In genomic region chr3:127498742-127499400, GRCm38 (mm10) we compare ENCODE assay signal across 7 mouse cellular contexts. TPM values are rescaled to one million over a fixed set of nuclear protein-coding genes. Genes with fewer than 3 reads are reported as not detected.
DNase-seq lines count a peak whose midpoint lies in the region; ATAC-seq and TF ChIP-seq lines count a peak whose summit lies in the region.

TSS of gene Ank2 (minus strand) at chr3:127499350.

- H3K4me3 ChIP-seq in small intestine, adult 2 months (ENCODE audit: low read depth, low read length) = peak within 1 kb of the TSS; percentile 66

- H3K27me3 ChIP-seq in small intestine, adult 2 months (ENCODE audit: control insufficient read depth, insufficient read depth, low read length) = peaks cover 20% of the 10 kb centered on the region

- H3K36me3 ChIP-seq in small intestine, adult 2 months (ENCODE audit: control insufficient read depth, insufficient read depth, low read length) = no peaks in the 10 kb centered on the region

- TF ChIP-seq POLR2A in small intestine, adult 2 months (IDR thresholded peaks at IDR 0.05; ENCODE audit: low read depth, low read length) = no peak

- ATAC-seq in megakaryocyte-erythroid progenitor cell, adult 5-6 weeks (replicated peaks; ENCODE audit: low FRiP score, low TSS enrichment, poor library complexity, severe bottlenecking) = peak; percentile 59

- H3K4me1 ChIP-seq in small intestine, adult 2 months (ENCODE audit: control insufficient read depth, insufficient read depth, insufficient read length, low read length) = no peaks in the 10 kb centered on the region; the same call in 1 of the 2 replicates

- no peak within 1 kb of the TSS for H3K27ac ChIP-seq in small intestine, adult 2 months (ENCODE audit: insufficient read depth, low read depth, low read length)

- under 1% methylated on average over 62 of the region's 62 CpGs for WGBS in small intestine, adult 2 months

- intact Hi-C loops in heart, postnatal 36 days (cut with DNase I) = loop anchor here (2.0 kb wide), 1 partner anchor 20 kb away; no protein-coding TSS in a partner anchor

- TF ChIP-seq CTCF in small intestine, adult 2 months (IDR thresholded peaks at IDR 0.05; ENCODE audit: extremely low read depth, insufficient read length, insufficient replicate concordance, low read depth, low read length) = no peak

- peak; percentile 66 for DNase-seq in ZHBTc4 (ENCODE audit: low read depth, low spot score)
- DNase-seq in cerebellum, adult 11-12 months = peak; percentile 51
- peak; percentile 28 for DNase-seq in forelimb bud, embryonic 11.5 days (ENCODE audit: low read depth, low spot score)
- DNase-seq in heart, postnatal 36 days = peak; percentile 19 to 44
- peak; percentile 59 to 74 for DNase-seq in left cerebral cortex, adult 18-20 months (ENCODE audit: low spot score in 2 of 2)

RNA-seq across cellular contexts. Expression of gene Ank2, which starts in this region (rescaled TPM):
- 100 to 1,000 TPM; 334 to 351 TPM for total RNA-seq in heart, postnatal 36 days (2021)
- 100 to 1,000 TPM; 787 to 814 TPM for total RNA-seq in left cerebral cortex, adult 18-20 months (2021)
- not detected in 2 replicates for total RNA-seq in megakaryocyte-erythroid progenitor cell, adult 5-6 weeks (2014; fragmentation: Nextera tagmentation)
- 0.38 TPM in 1 of 2 replicates, not detected in the other for total RNA-seq in megakaryocyte-erythroid progenitor cell, adult 5-6 weeks (2017)
- 1.0 and 1.1 TPM in 2 replicates for polyA plus RNA-seq in small intestine, adult 2 months (2012; rRNA removed)

Comparison
In these comparisons a context has a peak if more than half of its experiments do, and no peak if none do; other contexts are left out.
1. RNA of gene Ank2 (total RNA-seq): 787 to 814 TPM in left cerebral cortex, adult 18-20 months and 334 to 351 TPM in heart, postnatal 36 days; 0.38 TPM in megakaryocyte-erythroid progenitor cell, adult 5-6 weeks; every median in the first group is over 100 times any median in the second.
2. Peak in ATAC-seq in megakaryocyte-erythroid progenitor cell, adult 5-6 weeks; RNA of the gene not detected or under 1 TPM.
3. Peak in every context shown above with its lines, with median percentiles within 50 percentile points of each other: DNase-seq.